Mouse (Mus musculus) hindbrain, embryonic 11.5 days (tissue): Measurements from ENCODE around the gene Tmem81. TPM values are rescaled to one million over a fixed set of nuclear protein-coding genes. Genes with fewer than 3 reads are reported as not detected.
A peak's percentile ranks its signal among the peaks of the same experiment; 100 is the strongest.

Source experiments
- ATAC-seq: fragments of 200-750 bp; cut with Nextera tagmentation; 2 replicates; pipeline ENCODE4 v1.8.0; 2017; ENCODE audit warnings: mild to moderate bottlenecking, moderate TSS enrichment, moderate library complexity; ENCODE audit not compliant: low FRiP score
- DNase-seq: peaks from one replicate; pipeline ENCODE4 v3.0.0-alpha.2; 2015; ENCODE audit warnings: low spot score
- H3K27ac ChIP-seq: fragments of 300-500 bp; sonication (generic); 2 replicates; pipeline ENCODE4 v1.5.1; 2014; ENCODE audit warnings: mild to moderate bottlenecking, low read depth, low read length
- H3K27me3 ChIP-seq: fragments of 300-500 bp; sonication (generic); 2 replicates; pipeline ENCODE4 v1.6.1; 2014; ENCODE audit warnings: mild to moderate bottlenecking, low read length, moderate library complexity, mixed read lengths; ENCODE audit not compliant: control insufficient read depth, insufficient read depth
- H3K36me3 ChIP-seq: fragments of 300-500 bp; sonication (generic); 2 replicates; pipeline ENCODE4 v1.6.1; 2014; ENCODE audit warnings: mild to moderate bottlenecking, low read length, moderate library complexity, mixed read lengths; ENCODE audit not compliant: control insufficient read depth, insufficient read depth
- H3K4me1 ChIP-seq: fragments of 300-500 bp; sonication (generic); replicated peaks from 2 replicates; pipeline ENCODE4 v1.6.1; 2014; ENCODE audit warnings: low read length, mixed read lengths; ENCODE audit not compliant: control insufficient read depth, insufficient read depth
- H3K4me2 ChIP-seq: fragments of 300-500 bp; sonication (generic); replicated peaks from 2 replicates; pipeline ENCODE4 v1.6.1; 2014; ENCODE audit warnings: mild to moderate bottlenecking, low read depth, low read length
- H3K4me3 ChIP-seq: fragments of 300-500 bp; sonication (generic); 2 replicates; pipeline ENCODE4 v1.5.1; 2014; ENCODE audit warnings: low read depth, low read length
- H3K9ac ChIP-seq: fragments of 300-500 bp; sonication (generic); 2 replicates; pipeline ENCODE4 v1.6.1; 2014; ENCODE audit warnings: low read depth, low read length
- H3K9me3 ChIP-seq: fragments of 300-500 bp; sonication (generic); 2 replicates; pipeline ENCODE4 v1.6.1; 2016; ENCODE audit warnings: low read length; ENCODE audit not compliant: control insufficient read depth
- WGBS: fragments of 180-500 bp; shearing (Covaris S2); extraction: QIAGEN DNeasy Blood & Tissue Kit; methylation state at CpG from one replicate; pipeline ENCODE4 v1.1.7; 2014; 5-methylcytosine and 5-hydroxymethylcytosine counted together
- polyA plus RNA-seq: library from polyadenylated mRNA; unstranded; fragments of >200 nt; fragmentation: Nextera tagmentation; extraction: Ambion mirVana; gene quantifications from 2 replicates; pipeline ENCODE4 v1.2.1, GENCODE M21; 2014

The Tmem81 gene
- polyA plus RNA-seq, 1 experiment from 2014 or later: 1.3 TPM

GRCm38 (mm10) chr1:132509771-132510170, 3.7 kb downstream of the Tmem81 start:
- H3K4me1 ChIP-seq: no peaks in the 10 kb centered on the region
- ATAC-seq (no peak), DNase-seq (no peak)
- H3K27me3 ChIP-seq: no peaks in the 10 kb centered on the region
- WGBS: 90% methylated on average over 5 of the region's 5 CpGs
- no peak overlapping the region for H3K4me2 ChIP-seq
- H3K27ac ChIP-seq: no peak overlapping the region
- H3K4me3 ChIP-seq: no peak overlapping the region
- no peak overlapping the region for H3K9ac ChIP-seq
- no peaks in the 10 kb centered on the region for H3K9me3 ChIP-seq
- no peaks in the 10 kb centered on the region for H3K36me3 ChIP-seq

GRCm38 (mm10) chr1:132511521-132511920, 5.5 kb downstream of the Tmem81 start:
- Histone ChIP-seq H3K27ac (no peak overlapping the region), H3K4me3 (no peak overlapping the region), H3K36me3 (no peaks in the 10 kb centered on the region), H3K9me3 (no peaks in the 10 kb centered on the region), H3K4me2 (no peak overlapping the region), H3K27me3 (no peaks in the 10 kb centered on the region), H3K9ac (no peak overlapping the region), H3K4me1 (no peaks in the 10 kb centered on the region)
- WGBS: 50% methylated on average over 8 of the region's 8 CpGs
- DNase-seq (no peak), ATAC-seq (peak; percentile 39; the same call in 1 of the 2 replicates)

GRCm38 (mm10) chr1:132512106-132512505, 6.1 kb downstream of the Tmem81 start:
- Histone ChIP-seq H3K4me3 (no peak overlapping the region), H3K4me1 (no peaks in the 10 kb centered on the region), H3K9ac (no peak overlapping the region), H3K4me2 (no peak overlapping the region), H3K9me3 (no peaks in the 10 kb centered on the region), H3K27ac (no peak overlapping the region), H3K36me3 (no peaks in the 10 kb centered on the region), H3K27me3 (no peaks in the 10 kb centered on the region)
- 81% methylated on average over 8 of the region's 8 CpGs for WGBS
- DNase-seq (no peak), ATAC-seq (no peak)

GRCm38 (mm10) chr1:132515339-132515738, 9.3 kb downstream of the Tmem81 start:
- DNase-seq: no peak
- H3K9me3 ChIP-seq: no peaks in the 10 kb centered on the region
- H3K9ac ChIP-seq: no peak overlapping the region
- ATAC-seq: no peak
- 93% methylated on average over 12 of the region's 12 CpGs for WGBS
- H3K4me2 ChIP-seq: no peak overlapping the region
- H3K36me3 ChIP-seq: no peaks in the 10 kb centered on the region
- H3K27ac ChIP-seq: no peak overlapping the region
- H3K4me3 ChIP-seq: no peak overlapping the region
- no peaks in the 10 kb centered on the region for H3K4me1 ChIP-seq
- H3K27me3 ChIP-seq: no peaks in the 10 kb centered on the region

- WGBS: 96% methylated on average over 11 of the region's 11 CpGs
- ATAC-seq: no peak
- Histone ChIP-seq H3K27ac (no peak overlapping the region), H3K27me3 (no peaks in the 10 kb centered on the region), H3K4me3 (no peak overlapping the region), H3K4me1 (no peaks in the 10 kb centered on the region), H3K4me2 (no peak overlapping the region), H3K9me3 (no peaks in the 10 kb centered on the region), H3K9ac (no peak overlapping the region), H3K36me3 (no peaks in the 10 kb centered on the region)
- no peak for DNase-seq
Measured at GRCm38 (mm10) chr1:132516776-132517175, 10.7 kb downstream of the Tmem81 start.

GRCm38 (mm10) chr1:132518621-132519020, 12.6 kb downstream of the Tmem81 start:
- Histone ChIP-seq H3K4me1 (no peaks in the 10 kb centered on the region), H3K36me3 (no peaks in the 10 kb centered on the region), H3K9me3 (no peaks in the 10 kb centered on the region), H3K27me3 (no peaks in the 10 kb centered on the region), H3K4me2 (no peak overlapping the region), H3K27ac (no peak overlapping the region), H3K4me3 (no peak overlapping the region), H3K9ac (no peak overlapping the region)
- DNase-seq (no peak), ATAC-seq (no peak)
- 89% methylated on average over 18 of the region's 18 CpGs for WGBS

GRCm38 (mm10) chr1:132519734-132520133, 13.7 kb downstream of the Tmem81 start:
- ATAC-seq (no peak), DNase-seq (no peak)
- Histone ChIP-seq H3K4me3 (no peak overlapping the region), H3K27me3 (no peaks in the 10 kb centered on the region), H3K27ac (no peak overlapping the region), H3K36me3 (no peaks in the 10 kb centered on the region), H3K4me1 (no peaks in the 10 kb centered on the region), H3K4me2 (no peak overlapping the region), H3K9ac (no peak overlapping the region), H3K9me3 (no peaks in the 10 kb centered on the region)
- WGBS: 91% methylated on average over 11 of the region's 11 CpGs

- WGBS: 43% methylated on average over 2 of the region's 6 CpGs
- H3K27ac ChIP-seq: no peak overlapping the region
Measured at GRCm38 (mm10) chr1:132520764-132521163, 14.7 kb downstream of the Tmem81 start.

GRCm38 (mm10) chr1:132523048-132523447, 17.0 kb downstream of the Tmem81 start:
- 80% methylated on average over 8 of the region's 8 CpGs for WGBS
- Histone ChIP-seq H3K4me1 (no peaks in the 10 kb centered on the region), H3K4me3 (no peak overlapping the region), H3K27me3 (no peaks in the 10 kb centered on the region), H3K4me2 (no peak overlapping the region), H3K9ac (no peak overlapping the region), H3K9me3 (no peaks in the 10 kb centered on the region), H3K27ac (no peak overlapping the region), H3K36me3 (no peaks in the 10 kb centered on the region)
- ATAC-seq: no peak
- DNase-seq: no peak

More at GRCm38 (mm10) chr1:132520764-132521163, 14.7 kb downstream of the Tmem81 start:
- H3K4me1 ChIP-seq: no peaks in the 10 kb centered on the region
- H3K9ac ChIP-seq: no peak overlapping the region
- peak; percentile 48 for DNase-seq
- H3K36me3 ChIP-seq: no peaks in the 10 kb centered on the region
- no peaks in the 10 kb centered on the region for H3K9me3 ChIP-seq
- H3K27me3 ChIP-seq: no peaks in the 10 kb centered on the region
- ATAC-seq: peak; percentile 55; the same call in 1 of the 2 replicates
- H3K4me2 ChIP-seq: no peak overlapping the region
- no peak overlapping the region for H3K4me3 ChIP-seq
